Mouse (Mus musculus): ENCODE measurements at regions not wholly inside any gene's neighbourhood (a gene's known extent, or its start where the extent isn't known, plus 50 kb on each side); places are given as distances from the start of the nearest gene placed in this dataset.

DNA sequence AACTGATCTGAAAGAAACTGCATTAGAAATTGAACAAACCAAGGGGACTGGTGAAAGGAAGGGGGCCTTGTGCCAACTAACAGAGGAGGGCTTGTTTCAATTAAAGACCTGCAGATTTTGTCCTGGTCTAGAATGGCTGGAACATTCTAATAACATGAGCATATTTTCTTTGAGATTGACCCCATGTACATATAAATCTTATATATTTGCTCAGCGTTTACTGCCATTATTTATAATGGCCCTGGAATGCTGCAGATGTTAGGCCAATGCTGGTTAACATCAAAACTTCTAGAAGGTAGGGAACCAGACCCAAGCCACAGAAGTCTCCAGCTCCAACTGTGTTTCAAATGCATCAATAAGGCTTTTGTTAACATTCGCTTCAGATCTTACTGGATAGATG, 326.4 kb downstream of the Tns1 start:
- no peak for DNase-seq

- DNase-seq, result no peak
Measured at GRCm38 (mm10) chr1:73797413-73797812, 326.8 kb downstream of the Tns1 start.

GRCm38 (mm10) chr1:73793871-73794270, 330.4 kb downstream of the Tns1 start:
- DNase-seq, result no peak

DNA sequence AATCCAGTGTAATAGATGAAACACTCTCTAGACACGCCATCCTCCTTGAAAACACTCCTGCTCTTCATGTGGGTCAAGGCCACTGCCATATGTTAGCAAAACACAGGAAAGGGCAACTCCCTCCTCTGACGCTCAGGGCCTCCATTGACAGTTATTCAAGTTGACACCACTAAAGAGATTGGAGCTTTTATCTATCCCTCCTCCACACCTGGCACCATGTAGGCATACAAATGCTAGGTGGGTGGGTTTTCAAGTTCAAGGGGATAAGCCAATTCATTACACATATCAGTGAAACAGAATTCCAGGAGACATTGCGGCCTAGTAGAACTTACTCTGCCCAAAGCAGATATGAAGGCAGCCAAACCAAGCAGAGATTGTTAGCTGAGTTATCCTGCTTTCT, 331.0 kb downstream of the Tns1 start:
- no peak for DNase-seq

DNA sequence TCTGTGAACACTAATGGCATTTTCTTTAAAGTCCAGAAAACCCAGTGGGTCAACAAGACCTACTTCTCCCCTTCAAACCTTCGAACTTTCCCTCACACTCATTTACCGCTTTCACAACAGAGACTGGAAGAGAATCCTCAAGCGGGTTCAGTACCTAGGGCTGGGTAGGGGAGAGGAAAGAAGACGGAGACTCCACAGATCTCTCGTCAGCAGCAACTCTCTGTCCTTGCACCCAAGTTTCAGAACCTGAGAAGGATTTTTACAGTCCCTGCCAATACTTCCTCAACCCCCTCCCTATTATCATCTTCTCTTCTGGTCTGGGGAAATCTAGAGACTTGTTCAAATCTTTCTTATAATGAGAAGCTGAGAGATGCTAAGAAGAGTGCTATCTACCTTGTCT, 331.9 kb downstream of the Tns1 start:
- DNase-seq, result no peak

- DNase-seq, result no peak
Measured at GRCm38 (mm10) chr1:73787666-73788065, 336.6 kb downstream of the Tns1 start.

GRCm38 (mm10) chr1:73787224-73787623, 337.0 kb downstream of the Tns1 start:
- no peak for DNase-seq

GRCm38 (mm10) chr1:73783303-73783702, 340.9 kb downstream of the Tns1 start:
- no peak for DNase-seq

DNA sequence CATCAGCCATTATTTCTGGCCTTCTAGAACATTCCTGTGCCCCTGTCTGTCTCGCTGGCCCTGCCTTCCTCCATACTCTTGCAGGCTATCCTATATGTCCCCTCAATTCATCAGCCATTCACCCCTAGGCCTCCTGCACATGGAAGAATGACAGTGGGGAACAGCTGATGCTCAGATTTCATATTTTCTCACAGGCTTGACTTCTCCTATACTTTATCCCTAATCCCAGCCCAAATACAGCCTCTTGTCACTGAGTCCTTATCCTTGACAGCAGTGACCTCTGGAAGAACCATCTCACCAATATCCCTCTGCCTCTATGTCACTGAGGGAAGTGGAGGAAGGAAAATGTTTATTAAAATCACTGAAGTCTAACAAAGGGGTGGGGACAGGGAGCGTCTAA, 341.4 kb downstream of the Tns1 start:
- DNase-seq, result no peak

- DNase-seq, result no peak
Measured at GRCm38 (mm10) chr1:73771773-73772172, 352.5 kb downstream of the Tns1 start.

- DNase-seq, result no peak
Measured at GRCm38 (mm10) chr1:73770631-73771030, 353.6 kb downstream of the Tns1 start.

- no peak for DNase-seq
Measured at GRCm38 (mm10) chr1:73764611-73765333, 359.5 kb downstream of the Tns1 start.

DNA sequence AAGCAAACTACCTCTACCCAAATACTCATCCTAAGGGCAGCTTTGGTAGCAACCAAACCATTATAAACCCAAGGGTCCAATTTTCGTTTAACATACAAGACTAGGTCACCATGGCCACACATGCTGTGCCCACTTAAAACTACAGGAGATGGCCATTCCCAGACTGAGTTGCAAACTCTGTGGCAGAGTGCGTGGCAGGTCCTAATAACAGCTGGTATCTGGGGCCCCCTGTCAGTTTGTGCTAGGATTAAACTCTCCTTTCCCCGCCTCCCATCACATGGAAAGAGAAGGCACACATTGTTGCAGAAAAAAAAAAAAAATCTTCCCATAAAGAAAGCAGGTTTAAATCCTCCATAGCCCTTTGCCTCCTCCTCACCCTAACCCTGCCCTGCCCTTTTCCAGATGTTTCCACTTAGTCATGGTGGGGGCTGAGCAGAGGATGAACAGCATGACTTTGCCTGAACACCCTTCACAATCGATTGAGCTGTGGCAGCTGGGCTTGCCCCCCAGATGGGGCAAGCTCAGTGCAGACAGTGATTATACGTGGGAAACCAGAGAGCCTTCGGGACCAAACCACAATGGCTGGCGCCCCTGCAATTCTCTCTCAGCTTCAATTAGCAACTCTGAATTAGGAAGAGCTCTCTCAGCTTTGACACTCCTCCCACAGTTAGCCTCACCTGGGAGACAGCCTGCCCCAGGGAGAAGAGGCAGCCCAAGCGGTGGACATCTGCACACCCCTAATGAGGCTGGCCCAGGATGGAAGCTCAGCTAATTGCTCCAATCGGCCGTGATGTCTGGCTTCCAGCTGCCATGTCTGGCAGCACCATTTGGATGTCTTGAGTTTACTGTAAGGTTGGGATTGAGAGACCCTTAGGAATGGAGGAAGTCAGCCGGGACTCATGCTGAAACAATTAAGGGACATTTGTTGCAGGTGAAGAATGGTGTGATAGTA, 365.9 kb downstream of the Tns1 start:
- DNase-seq, result no peak

DNA sequence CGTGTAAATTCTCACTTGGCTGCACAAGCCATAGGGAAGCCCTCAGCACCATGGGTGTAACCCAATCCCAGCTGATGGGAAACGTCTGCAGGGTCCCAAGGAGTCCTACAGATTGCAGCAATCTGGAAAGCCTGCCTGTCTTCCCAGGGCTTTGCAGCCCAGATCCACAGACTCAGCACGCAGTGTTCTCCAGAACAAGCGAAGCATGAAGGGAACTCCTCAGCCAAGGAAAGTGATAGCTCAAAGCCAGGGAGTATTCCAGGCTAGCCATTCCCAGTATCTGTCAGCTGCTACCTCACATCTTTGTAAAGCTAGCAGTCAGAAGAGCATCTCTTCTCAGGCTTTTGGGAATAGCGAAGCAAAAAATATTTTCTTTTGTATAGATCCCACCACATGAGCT, 368.5 kb downstream of the Tns1 start:
- DNase-seq, result no peak

DNA sequence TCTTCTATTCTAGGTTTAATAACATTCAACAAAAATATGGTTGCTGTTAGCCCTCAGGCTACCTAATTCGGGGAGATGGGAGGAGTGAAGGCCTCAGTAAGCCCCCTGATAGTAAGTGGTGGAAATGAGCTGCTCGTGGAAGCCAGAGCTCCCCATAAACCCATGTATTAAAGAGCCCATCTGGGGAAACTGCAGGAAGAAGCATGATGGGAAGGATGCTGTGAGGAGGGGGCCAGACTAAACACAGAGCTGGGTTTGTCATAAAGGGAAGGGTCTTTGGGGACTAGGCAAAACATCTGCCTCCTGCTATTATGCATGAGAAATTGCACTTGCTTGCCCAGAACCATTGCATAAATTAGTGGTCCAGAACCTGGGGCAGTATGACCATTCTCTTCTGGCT, 369.3 kb downstream of the Tns1 start:
- DNase-seq, result no peak

- no peak for DNase-seq
Measured at GRCm38 (mm10) chr1:73753157-73753556, 371.1 kb downstream of the Tns1 start.

GRCm38 (mm10) chr1:73748702-73749101, 375.5 kb downstream of the Tns1 start:
- DNase-seq, result no peak

DNA sequence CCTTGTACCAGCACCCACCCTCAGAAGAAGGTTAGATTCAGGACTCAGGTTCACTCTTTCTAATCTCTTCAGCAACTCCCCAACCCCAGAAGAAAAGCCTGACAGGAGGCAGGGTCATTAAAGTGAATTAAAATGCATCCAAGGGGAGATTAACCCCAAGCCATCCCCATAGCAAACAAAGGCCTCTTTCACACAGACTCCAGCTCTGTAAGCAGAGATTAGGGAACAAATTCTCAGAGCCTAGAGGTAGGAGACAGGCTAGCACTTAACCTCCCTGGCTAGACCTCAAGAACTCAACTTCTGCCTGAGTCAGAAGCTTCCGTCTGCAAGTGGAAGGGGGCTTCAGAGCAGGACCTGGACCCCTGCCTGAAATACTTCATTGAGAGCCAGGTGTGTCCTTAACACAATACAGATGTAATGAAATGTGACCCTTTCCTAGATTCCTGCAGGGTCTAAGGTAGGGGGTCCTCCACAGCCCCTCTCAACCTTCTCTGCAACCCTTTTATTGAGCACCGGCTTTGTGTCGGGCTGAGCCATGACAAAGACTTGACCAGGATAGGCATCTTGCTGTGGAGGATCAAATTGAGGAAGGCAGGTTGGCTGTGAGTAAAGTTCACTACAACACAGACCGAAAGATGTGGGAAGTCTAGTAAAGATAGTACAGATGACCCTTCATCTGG, 379.6 kb downstream of the Tns1 start:
- DNase-seq, result no peak

- DNase-seq, result peak; percentile 76
Measured at GRCm38 (mm10) chr1:73743737-73744554, 380.3 kb downstream of the Tns1 start.

- peak; percentile 30 for DNase-seq
Measured at GRCm38 (mm10) chr1:73737083-73737482, 387.2 kb downstream of the Tns1 start.

DNA sequence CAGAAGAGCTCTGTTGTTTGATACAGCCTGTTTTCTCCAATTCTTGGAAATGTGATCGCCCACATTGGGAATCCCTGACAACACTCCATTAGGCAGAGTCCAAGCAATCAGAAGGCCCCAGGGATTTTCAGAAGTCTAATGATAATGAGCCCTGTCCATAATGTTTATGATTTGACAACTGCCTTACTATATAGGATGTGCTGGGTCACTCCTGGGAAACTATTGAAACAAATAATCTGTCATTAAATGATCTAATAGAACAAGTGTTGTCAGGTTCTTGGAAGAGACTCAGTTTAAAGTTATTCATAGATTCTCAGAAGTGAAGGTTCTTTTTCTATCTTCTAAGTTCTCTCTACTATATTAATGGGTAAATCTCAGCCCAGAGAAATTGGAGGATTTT, 395.9 kb downstream of the Tns1 start:
- no peak for DNase-seq

DNA sequence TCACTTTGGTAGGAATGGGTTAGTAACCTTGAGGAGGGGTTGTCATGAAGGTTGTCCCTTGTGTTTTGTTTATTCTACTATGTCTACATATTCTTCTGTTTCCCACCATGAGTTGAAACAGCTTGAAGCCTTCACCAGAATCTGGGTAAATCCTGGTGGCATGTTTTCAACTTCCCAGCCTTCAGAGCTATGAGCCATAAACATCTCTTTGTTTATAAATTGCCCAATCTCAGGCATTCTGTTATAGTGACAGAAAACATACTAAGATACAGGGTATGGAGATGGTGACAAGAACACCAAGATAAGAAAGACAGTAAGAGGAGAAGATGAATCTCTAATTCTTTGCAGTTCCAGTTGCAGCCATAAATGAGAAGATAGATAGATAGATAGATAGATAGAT, 396.5 kb downstream of the Tns1 start:
- DNase-seq, result no peak

DNA sequence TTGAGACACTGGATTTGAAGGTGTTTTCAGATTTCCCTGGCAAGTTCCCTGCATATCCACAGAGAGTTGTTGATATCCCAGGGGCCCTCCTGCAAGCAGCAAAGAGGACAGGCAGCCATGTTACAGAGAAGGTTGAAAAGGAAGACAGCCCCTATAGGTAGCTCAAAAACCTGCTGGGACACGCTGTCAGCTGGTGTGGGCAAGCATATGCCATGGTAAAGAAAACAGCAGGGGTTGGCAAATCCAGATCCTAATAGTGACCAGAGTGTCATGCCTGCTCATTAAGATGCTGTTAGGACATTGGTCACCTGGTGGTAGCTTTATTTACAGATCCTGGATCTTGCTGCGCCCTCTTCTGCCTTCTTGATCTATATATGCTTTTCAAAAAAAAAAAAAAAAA, 397.6 kb downstream of the Tns1 start:
- no peak for DNase-seq
